ENCODE assay signal across 16 mouse cellular contexts in genomic region chr17:44004401-44004800, GRCm38 (mm10).
"Had no signal": no experiment of that assay in that cellular context is flagged by ENCODE, and none has a peak within 500 bp of the region (broad histone marks: within the 10 kb centered on the region; RNA-seq: fewer than 3 reads in every experiment).

No protein-coding gene starts in this region.

- DNase-seq: cerebellum, adult 8-10 months; cerebellum, adult 9-10 months; cerebellum, adult 9-11 months; cerebellum, postnatal 10 days; cerebellum, postnatal 14 days; cerebellum, postnatal 25 days; cerebellum, postnatal 36 days; embryo, embryonic 11 days; forebrain, postnatal 0 days; gastrocnemius, adult 2 months; gastrocnemius, postnatal 10 days; gastrocnemius, postnatal 14 days; gastrocnemius, postnatal 25 days; gastrocnemius, postnatal 36 days; heart, adult 18-20 months; heart, adult 2 months had no signal
